Mouse (Mus musculus): ENCODE measurements around the gene Bnc1.

DNA sequence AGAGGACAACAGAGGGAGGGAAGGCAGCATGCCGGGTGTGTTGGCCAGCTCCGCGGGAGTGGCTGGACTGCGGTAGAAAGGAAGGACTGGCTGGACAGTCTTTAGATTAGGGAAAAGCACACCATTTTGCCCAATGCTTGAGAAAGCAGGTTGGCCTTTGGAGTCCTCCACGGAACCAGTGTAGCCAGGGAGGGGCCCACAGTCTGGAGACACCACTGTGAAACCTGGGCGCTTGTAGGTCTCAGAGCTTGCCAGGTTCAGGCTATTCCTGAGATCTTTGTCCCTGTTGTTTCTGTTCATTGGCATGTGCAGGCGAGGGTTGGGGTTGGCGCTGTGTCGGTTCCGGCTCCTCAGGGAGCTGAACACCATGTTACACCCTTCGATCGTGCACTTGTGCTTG lies 18.2 kb downstream of the Bnc1 start:
- TF ChIP-seq CTCF (IDR thresholded peaks at IDR 0.05; ENCODE audit: control insufficient read depth, insufficient read depth, insufficient read length): no peak
- TF ChIP-seq CEBPB (IDR thresholded peaks at IDR 0.05; ENCODE audit: low read depth): no peak
- TF ChIP-seq MYOD1 (IDR thresholded peaks at IDR 0.05; ENCODE audit: control insufficient read depth, insufficient read length, low read depth): no peak
- TF ChIP-seq USF1 (IDR thresholded peaks at IDR 0.05; ENCODE audit: low read depth): no peak
